Mouse (Mus musculus) embryonic fibroblast, embryonic 13.5 days (primary cell): ENCODE data around the gene Rock2.

ENCODE experiments used
- CTCF ChIP-seq: IDR thresholded peaks from 2 replicates; pipeline ENCODE4 v1.5.1; 2011; ENCODE audit warnings: mild to moderate bottlenecking, control low read depth, low read length, moderate library complexity, borderline replicate concordance; ENCODE audit not compliant: insufficient read depth
- POLR2A ChIP-seq: IDR thresholded peaks from 2 replicates; pipeline ENCODE4 v1.6.1; 2011; ENCODE audit warnings: low read depth, mild to moderate bottlenecking, control low read depth, low read length, moderate library complexity

DNA sequence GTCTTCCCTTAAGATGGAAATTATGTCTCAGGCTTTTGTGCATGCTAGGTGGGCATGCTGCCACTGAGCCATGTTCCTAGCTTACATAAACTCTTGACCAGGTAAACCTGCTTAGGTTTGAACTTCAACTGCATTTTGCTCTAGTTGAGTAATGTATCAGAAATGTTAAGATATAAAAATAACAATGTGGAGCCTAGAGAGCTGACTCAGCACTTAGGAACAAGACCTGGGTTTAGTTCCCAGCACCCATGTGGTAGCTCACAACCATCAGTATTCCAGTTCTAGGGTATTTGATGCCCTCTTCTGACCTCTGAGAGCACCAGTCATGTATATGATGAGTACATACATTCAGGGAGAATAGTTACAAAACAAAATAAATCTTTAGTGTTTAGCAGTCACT lies 82.4 kb downstream of the Rock2 start:
- TF ChIP-seq CTCF (no peak), POLR2A (no peak)
